Mouse (Mus musculus) megakaryocyte, adult 5-6 weeks (primary cell): ENCODE results near the gene Rrh. TPM values are rescaled to one million over a fixed set of nuclear protein-coding genes. Genes with fewer than 3 reads are reported as not detected.
"Not testable (repeated sequence)": the region's sequence is repeated elsewhere in the genome, so short reads cannot be mapped to it uniquely, and the experiment has no call there.

Experiments used
- ATAC-seq: 2 replicates; pipeline ENCODE4 v1.8.0; 2016; ENCODE audit warnings: mild to moderate bottlenecking, inconsistent platforms; ENCODE audit not compliant: poor library complexity, severe bottlenecking
- total RNA-seq, 2 experiments: library from RNA; stranded (forward) in 1 of 2; stranded (reverse) in 1 of 2; fragments of 153-499, 151-499 nt in 1 of 2; fragments of 221-1000, 200-1000 nt in 1 of 2; gene quantifications; 2 replicates each; pipeline versions ENCODE4 v1.2.3 to v1.2.4; 2015 to 2017

The Rrh gene
- total RNA-seq, 2 experiments from 2014 or later: 0.37 TPM; not detected in 1

- no peak for ATAC-seq
Observed at GRCm38 (mm10) chr3:129793801-129794200, 28.6 kb downstream of the Rrh start.

GRCm38 (mm10) chr3:129782746-129783145 lies 39.6 kb downstream of the Rrh start:
- no peak for ATAC-seq

DNA sequence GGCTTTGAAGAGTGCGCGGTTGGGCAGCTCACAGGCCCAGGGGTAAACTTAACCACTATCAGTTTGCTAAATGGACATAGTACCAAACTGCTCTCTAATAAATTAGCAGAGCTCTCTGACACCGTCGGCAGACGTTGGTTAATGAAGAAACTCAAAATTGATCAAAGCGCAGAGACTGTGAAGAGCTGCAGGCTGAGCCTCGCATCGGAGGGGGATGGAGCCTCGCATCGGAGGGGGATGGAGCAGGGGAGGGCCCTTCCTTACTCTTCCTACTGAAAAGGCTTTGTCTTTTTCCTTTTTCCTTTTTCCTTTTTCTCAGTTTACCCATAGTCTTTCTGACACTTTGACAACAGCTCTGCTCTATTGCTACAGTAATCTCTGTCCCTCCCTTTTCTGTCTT lies 41.0 kb downstream of the Rrh start:
- no peak for ATAC-seq

- no peak for ATAC-seq
Observed at GRCm38 (mm10) chr3:129771210-129771609, 51.2 kb downstream of the Rrh start.

DNA sequence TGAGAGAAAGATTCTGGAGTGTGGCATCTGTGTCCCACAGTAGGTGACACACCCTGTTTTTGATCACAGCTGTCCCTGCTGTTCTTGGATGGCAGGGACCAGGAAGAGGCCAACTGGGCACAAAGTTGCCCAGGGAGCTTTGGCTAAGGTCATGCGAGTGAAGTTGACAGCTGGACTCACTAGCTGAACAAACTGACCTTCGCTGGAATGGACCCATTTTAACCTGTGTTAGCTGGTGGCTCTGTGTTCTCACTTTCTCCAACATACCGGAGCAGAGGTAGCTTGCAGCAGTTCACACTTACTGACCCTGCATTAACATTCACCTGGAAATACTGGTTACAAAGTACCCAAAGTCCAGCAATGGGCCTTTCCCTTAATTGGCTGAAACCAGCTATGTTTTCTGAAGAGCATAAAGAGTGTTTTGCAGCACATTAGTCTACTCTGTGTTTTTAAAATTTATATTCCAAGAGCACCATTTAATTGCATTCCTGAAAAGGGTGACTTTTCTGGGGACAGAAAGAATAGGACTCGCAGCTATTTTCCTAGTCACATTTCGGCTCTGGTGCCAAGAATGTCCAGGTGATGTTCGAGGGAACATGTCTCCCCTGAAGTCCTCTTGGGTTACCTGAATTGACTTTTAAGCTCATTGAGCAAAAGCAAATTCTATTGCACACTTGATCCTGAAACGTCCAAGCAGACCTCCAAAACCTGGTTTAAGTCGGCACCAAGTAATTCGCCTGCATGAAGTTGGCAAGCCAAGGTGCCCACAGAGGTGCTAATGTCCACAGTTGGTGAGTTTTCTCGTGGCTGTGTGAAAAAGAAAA lies 55.2 kb downstream of the Rrh start:
- ATAC-seq: no peak

- ATAC-seq: no peak
Observed at GRCm38 (mm10) chr3:129766106-129766505, 56.3 kb downstream of the Rrh start.

- not testable (repeated sequence) for ATAC-seq
Observed at GRCm38 (mm10) chr3:129757599-129757998, 64.8 kb downstream of the Rrh start.

DNA sequence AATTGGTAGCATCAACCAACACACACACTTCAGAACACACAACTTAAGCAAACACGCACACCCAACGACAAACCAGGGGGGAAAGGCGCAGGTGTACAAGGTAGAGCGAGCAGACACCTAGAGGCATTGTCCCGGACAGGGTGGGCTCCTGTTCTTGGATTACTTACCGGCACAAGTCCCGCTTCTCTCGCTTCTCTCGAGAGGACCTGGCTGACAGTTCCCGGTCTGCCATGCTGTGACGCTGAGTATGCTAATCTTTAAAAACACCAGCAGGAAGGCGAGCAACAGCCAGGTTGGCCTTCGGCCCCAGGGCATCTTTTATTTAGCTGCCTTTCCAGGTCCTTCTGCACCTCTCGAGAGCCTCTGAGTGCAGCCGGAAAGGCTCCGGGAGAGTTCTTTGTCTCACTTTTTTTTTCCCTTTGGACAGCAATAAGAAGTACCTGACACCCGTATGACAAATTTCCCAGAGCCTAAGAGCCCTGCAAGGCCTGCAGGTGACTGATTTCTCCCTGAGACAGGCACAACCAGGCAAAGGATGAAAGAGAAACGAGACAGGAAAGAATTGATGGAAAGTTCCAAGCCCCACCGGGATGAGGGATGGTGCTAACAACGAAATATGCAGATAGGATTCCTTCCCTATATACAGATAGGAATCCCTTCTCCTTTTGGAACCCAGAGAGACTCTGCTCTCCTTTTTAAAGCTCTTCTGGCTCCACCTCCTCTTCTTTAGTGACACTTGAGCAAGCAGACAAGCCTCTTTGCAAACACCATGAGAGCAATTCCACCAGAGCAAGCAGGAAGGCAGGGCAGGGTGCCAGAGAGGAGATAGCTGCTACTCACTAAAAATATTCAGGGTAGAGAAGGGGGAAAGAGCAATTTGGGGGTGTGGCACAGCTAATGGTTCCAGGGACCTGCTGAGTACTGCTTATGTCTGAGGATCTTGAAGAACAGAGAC lies 67.5 kb downstream of the Rrh start, which contains the start of gene Egf:
Gene Egf (minus strand): TSS at position 667 of the 955 bp plus-strand sequence.
- no peak for ATAC-seq

Other genes with a start within 250 kb of the Rrh start
- gene Egf, start 67.3 kb downstream of the Rrh start, total RNA-seq (2015): 0.47 and 1.2 TPM in 2 replicates
- gene Egf, start 67.3 kb downstream of the Rrh start, total RNA-seq (2017): 0.16 and 0.95 TPM in 2 replicates
- 0.09 TPM in 1 of 2 replicates, not detected in the other for gene Lrit3, start 18.6 kb downstream of the Rrh start, total RNA-seq (2015)
- not detected in 2 replicates for gene Lrit3, start 18.6 kb downstream of the Rrh start, total RNA-seq (2017)
- gene Gar1, start 8.8 kb upstream of the Rrh start, total RNA-seq (2015): 8.8 and 14.9 TPM in 2 replicates
- gene Gar1, start 8.8 kb upstream of the Rrh start, total RNA-seq (2017): 5.4 and 11.6 TPM in 2 replicates
- not detected in 2 replicates for gene Cfi, start 13.3 kb upstream of the Rrh start, total RNA-seq (2015)
- gene Cfi, start 13.3 kb upstream of the Rrh start, total RNA-seq (2017): not detected in 2 replicates
- 4.3 and 6.0 TPM in 2 replicates for gene Pla2g12a, start 56.0 kb upstream of the Rrh start, total RNA-seq (2015)
- gene Pla2g12a, start 56.0 kb upstream of the Rrh start, total RNA-seq (2017): 6.1 and 7.2 TPM in 2 replicates
- gene Casp6, start 78.8 kb upstream of the Rrh start, total RNA-seq (2015): 24.6 and 32.3 TPM in 2 replicates
- 14.1 and 17.1 TPM in 2 replicates for gene Casp6, start 78.8 kb upstream of the Rrh start, total RNA-seq (2017)
- gene Mcub, start 147.6 kb upstream of the Rrh start, total RNA-seq (2015): 102 and 117 TPM in 2 replicates
- gene Mcub, start 147.6 kb upstream of the Rrh start, total RNA-seq (2017): 155 and 162 TPM in 2 replicates
- gene Sec24b, start 239.0 kb upstream of the Rrh start, total RNA-seq (2015): 53.7 and 80.6 TPM in 2 replicates
- gene Sec24b, start 239.0 kb upstream of the Rrh start, total RNA-seq (2017): 53.4 and 63.0 TPM in 2 replicates